13 mouse cellular contexts compared by ENCODE assay signal in the genomic region with DNA sequence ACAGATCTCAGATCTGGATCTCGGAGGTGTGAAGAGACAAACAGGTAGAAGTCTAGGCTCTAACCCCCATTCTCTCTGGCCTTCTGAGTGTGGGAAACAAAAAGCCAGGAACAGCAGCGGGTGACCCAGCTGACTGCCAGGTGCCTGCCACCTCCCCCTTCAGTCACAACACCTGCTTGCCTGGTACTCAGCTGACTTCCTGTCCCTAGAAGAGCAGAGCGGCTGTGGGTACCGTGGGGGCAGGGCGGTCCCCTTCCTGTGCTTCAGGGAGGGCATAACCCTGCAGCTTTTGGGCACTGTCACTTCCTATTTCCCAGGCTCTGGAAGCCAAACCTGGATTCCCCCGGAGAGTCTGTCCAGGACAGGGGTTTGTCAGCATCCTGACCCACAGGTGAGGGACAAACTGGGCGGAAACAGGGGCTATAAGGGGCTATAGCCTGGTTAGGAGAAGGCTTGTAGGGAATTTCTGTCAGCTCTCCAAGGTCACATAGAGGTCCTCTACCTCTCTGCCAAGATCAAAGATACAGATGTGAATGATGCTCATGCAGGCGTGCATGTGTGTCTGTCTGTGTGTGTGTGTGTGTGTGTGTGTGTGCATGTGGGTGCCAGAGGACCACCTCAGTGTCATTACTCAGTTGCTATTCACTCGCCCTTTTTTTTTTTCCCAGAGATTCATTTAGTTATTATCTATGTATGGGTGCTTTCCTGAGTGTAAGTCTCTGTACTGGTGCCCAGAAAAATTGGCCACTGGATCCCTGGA. TPM values are rescaled to one million over a fixed set of nuclear protein-coding genes. Genes with fewer than 3 reads are reported as not detected.
A peak's percentile ranks its signal among the peaks of the same experiment; 100 is the strongest.
DNase-seq lines count a peak whose midpoint lies in the region; ATAC-seq and TF ChIP-seq lines count a peak whose summit lies in the region.
"Had no signal": no experiment of that assay in that cellular context is flagged by ENCODE, and none has a peak within 500 bp of the region (broad histone marks: within the 10 kb centered on the region; RNA-seq: fewer than 3 reads in every experiment).

No protein-coding gene starts in this region.

- WGBS in stomach, embryonic 16.5 days: 62% methylated on average over 9 of the region's 9 CpGs
- WGBS in stomach, postnatal 0 days: 74% methylated on average over 9 of the region's 9 CpGs

- TF ChIP-seq CTCF in stomach, postnatal 0 days (IDR thresholded peaks at IDR 0.05; ENCODE audit: low read depth): no peak

- no peak overlapping the region for H3K4me2 ChIP-seq in stomach, embryonic 16.5 days (ENCODE audit: low read depth, low read length)
- H3K4me2 ChIP-seq in stomach, postnatal 0 days (replicated peaks; ENCODE audit: low read depth): no peak overlapping the region
- H3K4me2 ChIP-seq: embryonic facial prominence, embryonic 15.5 days; heart, embryonic 11.5 days; lung, embryonic 15.5 days had no signal

- no peaks in the 10 kb centered on the region for H3K36me3 ChIP-seq in stomach, embryonic 16.5 days (ENCODE audit: control insufficient read depth, insufficient read depth, low read length)
- no peaks in the 10 kb centered on the region for H3K36me3 ChIP-seq in stomach, postnatal 0 days (ENCODE audit: control insufficient read depth, insufficient read depth, low read length)
- H3K36me3 ChIP-seq: embryonic facial prominence, embryonic 15.5 days; limb, embryonic 10.5 days; lung, embryonic 15.5 days had no signal

- H3K9ac ChIP-seq in stomach, embryonic 16.5 days (ENCODE audit: low read length): 0 out of 2 replicates have a peak overlapping the region, but pooled peaks have one; percentile 5
- no peak overlapping the region for H3K9ac ChIP-seq in stomach, postnatal 0 days (ENCODE audit: low read length)
- H3K9ac ChIP-seq: embryonic facial prominence, embryonic 15.5 days; lung, embryonic 15.5 days had no signal

- H3K27me3 ChIP-seq in stomach, embryonic 16.5 days (ENCODE audit: control insufficient read depth, insufficient read depth, low read length): no peaks in the 10 kb centered on the region
- no peaks in the 10 kb centered on the region for H3K27me3 ChIP-seq in stomach, postnatal 0 days (ENCODE audit: control insufficient read depth, insufficient read depth, low read length)
- H3K27me3 ChIP-seq: lung, embryonic 15.5 days had no signal

- no peak for TF ChIP-seq EP300 in stomach, postnatal 0 days (optimal IDR thresholded peaks at IDR 0.05)

- H3K4me1 ChIP-seq in stomach, embryonic 16.5 days (ENCODE audit: control insufficient read depth, insufficient read depth, low read length): peaks cover 31% of the 10 kb centered on the region
- peaks cover 15% of the 10 kb centered on the region; the same call in 1 of the 2 replicates for H3K4me1 ChIP-seq in stomach, postnatal 0 days (replicated peaks; ENCODE audit: control insufficient read depth, insufficient read depth)

- ATAC-seq in stomach, embryonic 16.5 days (ENCODE audit: insufficient read depth, low FRiP score): no peak
- ATAC-seq in stomach, postnatal 0 days (ENCODE audit: low FRiP score, low TSS enrichment): no peak
- no peak for ATAC-seq in cerebellum, adult (ENCODE audit: insufficient number of reproducible peaks, low FRiP score, low TSS enrichment)
- ATAC-seq in erythroid progenitor cell, adult 5-6 weeks (replicated peaks; ENCODE audit: low FRiP score, poor library complexity, severe bottlenecking): no peak
- ATAC-seq: hindbrain, embryonic 16.5 days had no signal

- no peak overlapping the region for H3K4me3 ChIP-seq in stomach, embryonic 16.5 days (replicated peaks; ENCODE audit: low read length)
- H3K4me3 ChIP-seq in stomach, postnatal 0 days (ENCODE audit: low read depth, low read length): no peak overlapping the region
- H3K4me3 ChIP-seq: embryonic facial prominence, embryonic 15.5 days; limb, embryonic 10.5 days; lung, embryonic 15.5 days had no signal

- H3K9me3 ChIP-seq in stomach, embryonic 16.5 days (replicated peaks; ENCODE audit: control insufficient read depth, low read length): no peaks in the 10 kb centered on the region
- H3K9me3 ChIP-seq in stomach, postnatal 0 days (ENCODE audit: control insufficient read depth, low read length): no peaks in the 10 kb centered on the region
- H3K9me3 ChIP-seq: embryonic facial prominence, embryonic 15.5 days; limb, embryonic 10.5 days; lung, embryonic 15.5 days had no signal

- no peak overlapping the region for H3K27ac ChIP-seq in stomach, embryonic 16.5 days (ENCODE audit: low read length)
- no peak overlapping the region for H3K27ac ChIP-seq in stomach, postnatal 0 days (replicated peaks)
- H3K27ac ChIP-seq: embryonic facial prominence, embryonic 15.5 days; lung, embryonic 15.5 days had no signal

- DNase-seq in stomach, postnatal 0 days (ENCODE audit: low spot score): no peak
- peak; percentile 48 for DNase-seq in lung, postnatal 14 days
- peak; percentile 53 to 59 for DNase-seq in spleen, postnatal 14 days (ENCODE audit: low spot score in 2 of 2)
- DNase-seq in urinary bladder, postnatal 10 days (ENCODE audit: low spot score): no peak
- DNase-seq: cerebellum, adult 9-10 months had no signal

RNA-seq across cellular contexts. Expression of a gene that starts 17.5 kb away (rescaled TPM):
- 16.1 and 17.4 TPM in 2 replicates for polyA plus RNA-seq in stomach, embryonic 16.5 days (2015; fragmentation: Nextera tagmentation; extraction: Ambion mirVana)
- 13.5 and 15.7 TPM in 2 replicates for polyA plus RNA-seq in stomach, postnatal 0 days (2015; fragmentation: Nextera tagmentation; extraction: Ambion mirVana)
- total RNA-seq in erythroid progenitor cell, adult 5-6 weeks (2015; ENCODE audit: low replicate concordance): 0.36 and 1.3 TPM in 2 replicates
- total RNA-seq in erythroid progenitor cell, adult 5-6 weeks (2017; ENCODE audit: low replicate concordance): 1.2 TPM in 1 of 2 replicates, not detected in the other

RNA-seq across cellular contexts. Expression of a gene that starts 33.7 kb away (rescaled TPM):
- 32.1 and 37.1 TPM in 2 replicates for polyA plus RNA-seq in stomach, embryonic 16.5 days (2015; fragmentation: Nextera tagmentation; extraction: Ambion mirVana)
- 28.7 and 29.4 TPM in 2 replicates for polyA plus RNA-seq in stomach, postnatal 0 days (2015; fragmentation: Nextera tagmentation; extraction: Ambion mirVana)
- 10.1 and 13.3 TPM in 2 replicates for total RNA-seq in erythroid progenitor cell, adult 5-6 weeks (2015; ENCODE audit: low replicate concordance)
- 5.1 and 22.5 TPM in 2 replicates for total RNA-seq in erythroid progenitor cell, adult 5-6 weeks (2017; ENCODE audit: low replicate concordance)

Comparison
In these comparisons a context has a peak if more than half of its experiments do, and no peak if none do; other contexts are left out.
1. DNase-seq: peak in lung, postnatal 14 days (single experiment) and spleen, postnatal 14 days (2 of 2); none in stomach, postnatal 0 days (single experiment) and urinary bladder, postnatal 10 days (single experiment).